Mouse (Mus musculus) liver, embryonic 16.5 days (tissue): ENCODE measurements around the gene Sdf2. TPM values are rescaled to one million over a fixed set of nuclear protein-coding genes. Genes with fewer than 3 reads are reported as not detected.

Experiments
- ATAC-seq: fragments of 200-750 bp; cut with Nextera tagmentation; 2 replicates; pipeline ENCODE4 v1.8.0; 2017; ENCODE audit warnings: low read depth, mild to moderate bottlenecking, moderate number of reproducible peaks, moderate library complexity
- H3K27ac ChIP-seq: fragments of 300-500 bp; sonication (generic); 2 replicates; pipeline ENCODE4 v1.5.1; 2014; ENCODE audit warnings: mild to moderate bottlenecking, low read length
- H3K27me3 ChIP-seq: fragments of 300-500 bp; sonication (generic); 2 replicates; pipeline ENCODE4 v1.6.1; 2014; ENCODE audit warnings: low read depth, low read length, mixed read lengths; ENCODE audit not compliant: control insufficient read depth, insufficient read depth
- H3K36me3 ChIP-seq: fragments of 300-500 bp; sonication (generic); 2 replicates; pipeline ENCODE4 v1.6.1; 2014; ENCODE audit warnings: mild to moderate bottlenecking; ENCODE audit not compliant: control insufficient read depth, insufficient read depth
- H3K4me1 ChIP-seq: fragments of 300-500 bp; sonication (generic); 2 replicates; pipeline ENCODE4 v1.6.1; 2014; ENCODE audit warnings: low read depth, low read length, mixed read lengths; ENCODE audit not compliant: control insufficient read depth
- H3K4me2 ChIP-seq: fragments of 300-500 bp; sonication (generic); 2 replicates; pipeline ENCODE4 v1.6.1; 2014; ENCODE audit warnings: low read depth, low read length, mixed read lengths
- H3K4me3 ChIP-seq: fragments of 300-500 bp; sonication (generic); 2 replicates; pipeline ENCODE4 v1.5.1; 2014; ENCODE audit warnings: low read depth, mild to moderate bottlenecking, low read length
- H3K9ac ChIP-seq: fragments of 300-500 bp; sonication (generic); 2 replicates; pipeline ENCODE4 v1.6.1; 2014; ENCODE audit warnings: low read depth, low read length
- H3K9me3 ChIP-seq: fragments of 300-500 bp; sonication (generic); replicated peaks from 2 replicates; pipeline ENCODE4 v1.6.1; 2016; ENCODE audit warnings: low read length; ENCODE audit not compliant: control insufficient read depth
- WGBS: fragments of 180-500 bp; shearing (Covaris S2); extraction: QIAGEN DNeasy Blood & Tissue Kit; methylation state at CpG from one replicate; pipeline ENCODE4 v1.1.7; 2014; ENCODE audit not compliant: insufficient replicate concordance; 5-methylcytosine and 5-hydroxymethylcytosine counted together
- polyA plus RNA-seq: library from polyadenylated mRNA; unstranded; fragments of >200 nt; fragmentation: Nextera tagmentation; extraction: Ambion mirVana; gene quantifications from 2 replicates; pipeline ENCODE4 v1.2.1, GENCODE M21; 2015

Gene Sdf2
- polyA plus RNA-seq, result 30.5 and 31.6 TPM in 2 replicates

- peaks cover 25% of the 10 kb centered on the region for H3K4me1 ChIP-seq
- peak within 1 kb of the TSS; percentile 98 for H3K27ac ChIP-seq
- H3K36me3 ChIP-seq, result no peaks in the 10 kb centered on the region
- H3K9ac ChIP-seq, result peak within 1 kb of the TSS; percentile 90
- H3K27me3 ChIP-seq, result no peaks in the 10 kb centered on the region
- peak within 1 kb of the TSS; percentile 64 for H3K4me2 ChIP-seq
- peak; percentile 90 for ATAC-seq
- H3K9me3 ChIP-seq, result no peaks in the 10 kb centered on the region
- H3K4me3 ChIP-seq, result peak within 1 kb of the TSS; percentile 92
- under 1% methylated on average over 50 of the region's 50 CpGs for WGBS
These were observed at the start of gene Sdf2, which contains the start of gene Supt6 for GRCm38 (mm10) chr11:78245627-78246317. TSS of gene Sdf2 (plus strand) at chr11:78245746. TSS of gene Supt6 (minus strand) at chr11:78245987.

GRCm38 (mm10) chr11:78202372-78202771 lies 43.2 kb upstream of the Sdf2 start:
- peaks cover 10% of the 10 kb centered on the region for H3K36me3 ChIP-seq
- no peaks in the 10 kb centered on the region for H3K27me3 ChIP-seq
- H3K27ac ChIP-seq, result no peak overlapping the region
- no peaks in the 10 kb centered on the region for H3K9me3 ChIP-seq
- H3K4me1 ChIP-seq, result no peaks in the 10 kb centered on the region
- no peak overlapping the region for H3K9ac ChIP-seq
- H3K4me3 ChIP-seq, result no peak overlapping the region
- WGBS, result 67% methylated on average over 3 of the region's 3 CpGs
- no peak overlapping the region for H3K4me2 ChIP-seq
- ATAC-seq, result no peak

- H3K9me3 ChIP-seq, result no peaks in the 10 kb centered on the region
- ATAC-seq, result no peak
- H3K27ac ChIP-seq, result no peak overlapping the region
- H3K27me3 ChIP-seq, result no peaks in the 10 kb centered on the region
- no peaks in the 10 kb centered on the region for H3K4me1 ChIP-seq
- H3K36me3 ChIP-seq, result peaks cover 28% of the 10 kb centered on the region
- H3K4me3 ChIP-seq, result no peak overlapping the region
- WGBS, result 71% methylated on average over 6 of the region's 6 CpGs
- no peak overlapping the region for H3K9ac ChIP-seq
- no peak overlapping the region for H3K4me2 ChIP-seq
These were observed 41.3 kb upstream of the Sdf2 start for GRCm38 (mm10) chr11:78204287-78204686.

- H3K4me3 ChIP-seq, result no peak overlapping the region
- ATAC-seq, result no peak
- no peak overlapping the region for H3K4me2 ChIP-seq
- no peaks in the 10 kb centered on the region for H3K9me3 ChIP-seq
- no peak overlapping the region for H3K9ac ChIP-seq
- no peaks in the 10 kb centered on the region for H3K4me1 ChIP-seq
- WGBS, result 66% methylated on average over 13 of the region's 13 CpGs
- H3K27me3 ChIP-seq, result no peaks in the 10 kb centered on the region
- peaks cover 33% of the 10 kb centered on the region for H3K36me3 ChIP-seq
- H3K27ac ChIP-seq, result no peak overlapping the region
These were observed 40.0 kb upstream of the Sdf2 start for GRCm38 (mm10) chr11:78205361-78206206.

- H3K36me3 ChIP-seq, result peaks cover 46% of the 10 kb centered on the region
- H3K27me3 ChIP-seq, result no peaks in the 10 kb centered on the region
- no peak overlapping the region for H3K4me3 ChIP-seq
- H3K9ac ChIP-seq, result no peak overlapping the region
- H3K9me3 ChIP-seq, result no peaks in the 10 kb centered on the region
- no peak overlapping the region for H3K27ac ChIP-seq
- WGBS, result 82% methylated on average over 7 of the region's 7 CpGs
- H3K4me1 ChIP-seq, result no peaks in the 10 kb centered on the region
- no peak for ATAC-seq
- no peak overlapping the region for H3K4me2 ChIP-seq
These were observed 38.4 kb upstream of the Sdf2 start for GRCm38 (mm10) chr11:78207190-78207589.

GRCm38 (mm10) chr11:78209886-78210285 lies 35.7 kb upstream of the Sdf2 start:
- WGBS, result 76% methylated on average over 6 of the region's 6 CpGs

GRCm38 (mm10) chr11:78210615-78211014 lies 34.9 kb upstream of the Sdf2 start:
- Histone ChIP-seq H3K4me1 (no peaks in the 10 kb centered on the region), H3K4me3 (no peak overlapping the region), H3K4me2 (no peak overlapping the region), H3K9ac (no peak overlapping the region), H3K27me3 (no peaks in the 10 kb centered on the region), H3K27ac (no peak overlapping the region), H3K9me3 (no peaks in the 10 kb centered on the region), H3K36me3 (peaks cover 73% of the 10 kb centered on the region)
- 75% methylated on average over 7 of the region's 7 CpGs for WGBS
- no peak for ATAC-seq

More at GRCm38 (mm10) chr11:78209886-78210285, 35.7 kb upstream of the Sdf2 start:
- no peaks in the 10 kb centered on the region for H3K9me3 ChIP-seq
- H3K27me3 ChIP-seq, result no peaks in the 10 kb centered on the region
- H3K9ac ChIP-seq, result no peak overlapping the region
- H3K4me2 ChIP-seq, result no peak overlapping the region
- no peak overlapping the region for H3K4me3 ChIP-seq
- no peaks in the 10 kb centered on the region for H3K4me1 ChIP-seq
- H3K36me3 ChIP-seq, result peaks cover 66% of the 10 kb centered on the region
- ATAC-seq, result no peak
- no peak overlapping the region for H3K27ac ChIP-seq

GRCm38 (mm10) chr11:78211513-78211912 lies 34.0 kb upstream of the Sdf2 start:
- no peak overlapping the region for H3K9ac ChIP-seq
- WGBS, result 82% methylated on average over 5 of the region's 5 CpGs

More at GRCm38 (mm10) chr11:78211513-78211912, 34.0 kb upstream of the Sdf2 start:
- Histone ChIP-seq H3K4me1 (no peaks in the 10 kb centered on the region), H3K4me3 (no peak overlapping the region), H3K9me3 (no peaks in the 10 kb centered on the region), H3K27me3 (no peaks in the 10 kb centered on the region), H3K36me3 (peaks cover 80% of the 10 kb centered on the region), H3K27ac (no peak overlapping the region), H3K4me2 (no peak overlapping the region)
- ATAC-seq, result no peak
